Mouse (Mus musculus): Measurements from ENCODE around the gene Tbc1d23.
A peak's percentile ranks its signal among the peaks of the same experiment; 100 is the strongest.

Tbc1d23 gene

GRCm38 (mm10) chr16:57163694-57164093, 67.6 kb downstream of the Tbc1d23 start:
- DNase-seq (ENCODE audit: low spot score in 2 of 2): no peak

GRCm38 (mm10) chr16:57162841-57163240, 68.5 kb downstream of the Tbc1d23 start:
- no peak for DNase-seq (ENCODE audit: low spot score in 2 of 2)

GRCm38 (mm10) chr16:57159835-57160234, 71.5 kb downstream of the Tbc1d23 start:
- DNase-seq (ENCODE audit: low spot score in 2 of 2): no peak

GRCm38 (mm10) chr16:57157728-57158127, 73.6 kb downstream of the Tbc1d23 start:
- DNase-seq (ENCODE audit: low spot score in 2 of 2): no peak

GRCm38 (mm10) chr16:57157076-57157475, 74.2 kb downstream of the Tbc1d23 start:
- DNase-seq (ENCODE audit: low spot score in 2 of 2): no peak

GRCm38 (mm10) chr16:57155899-57156298, 75.4 kb downstream of the Tbc1d23 start:
- DNase-seq (ENCODE audit: low spot score in 2 of 2): no peak

GRCm38 (mm10) chr16:57151437-57151836, 79.9 kb downstream of the Tbc1d23 start:
- DNase-seq (ENCODE audit: low spot score in 2 of 2): no peak

GRCm38 (mm10) chr16:57144741-57145140, 86.6 kb downstream of the Tbc1d23 start:
- DNase-seq (ENCODE audit: low spot score in 2 of 2): no peak

- no peak for DNase-seq (ENCODE audit: low spot score in 2 of 2)
These were observed 97.7 kb downstream of the Tbc1d23 start for GRCm38 (mm10) chr16:57133611-57134010.

GRCm38 (mm10) chr16:57132326-57132725, 99.0 kb downstream of the Tbc1d23 start:
- DNase-seq (ENCODE audit: low spot score in 2 of 2): no peak

GRCm38 (mm10) chr16:57131544-57131943, 99.8 kb downstream of the Tbc1d23 start:
- no peak for DNase-seq (ENCODE audit: low spot score in 2 of 2)

GRCm38 (mm10) chr16:57130752-57131400, 100.4 kb downstream of the Tbc1d23 start:
- no peak for DNase-seq (ENCODE audit: low spot score in 2 of 2)

GRCm38 (mm10) chr16:57127825-57128224, 103.5 kb downstream of the Tbc1d23 start:
- no peak for DNase-seq (ENCODE audit: low spot score in 2 of 2)

- no peak for DNase-seq (ENCODE audit: low spot score in 2 of 2)
These were observed 105.0 kb downstream of the Tbc1d23 start for GRCm38 (mm10) chr16:57126268-57126667.

- DNase-seq (ENCODE audit: low spot score in 2 of 2): no peak
These were observed 108.4 kb downstream of the Tbc1d23 start for GRCm38 (mm10) chr16:57122682-57123445.

- DNase-seq (ENCODE audit: low spot score in 2 of 2): peak in 1 of 2 experiments; percentile 19
These were observed 109.4 kb downstream of the Tbc1d23 start for GRCm38 (mm10) chr16:57121816-57122415.

- DNase-seq (ENCODE audit: low spot score in 2 of 2): peak; percentile 74 to 88
These were observed 110.1 kb downstream of the Tbc1d23 start, which contains the start of gene Tomm70a for GRCm38 (mm10) chr16:57120913-57121815. Gene Tomm70a (plus strand): TSS chr16:57121703.

Measured in cerebellum, postnatal 4 days (tissue).